In genomic region chr5:32852026-32852425, GRCm38 (mm10) we compare ENCODE assay signal across 9 mouse cellular contexts. TPM values are rescaled to one million over a fixed set of nuclear protein-coding genes. Genes with fewer than 3 reads are reported as not detected.
DNase-seq lines count a peak whose midpoint lies in the region; ATAC-seq and TF ChIP-seq lines count a peak whose summit lies in the region.
"Had no signal": no experiment of that assay in that cellular context is flagged by ENCODE, and none has a peak within 500 bp of the region (broad histone marks: within the 10 kb centered on the region; RNA-seq: fewer than 3 reads in every experiment).

No protein-coding gene starts in this region.

- WGBS in lung, embryonic 14.5 days = 27% methylated on average over 6 of the region's 6 CpGs
- 75% methylated on average over 6 of the region's 6 CpGs for WGBS in limb, embryonic 14.5 days
- 26% methylated on average over 6 of the region's 6 CpGs for WGBS in stomach, embryonic 14.5 days

- H3K27me3 ChIP-seq in lung, embryonic 14.5 days (ENCODE audit: insufficient read depth, low read length) = no peaks in the 10 kb centered on the region
- H3K27me3 ChIP-seq in erythroblast, embryonic 14.5 days (ENCODE audit: control insufficient read depth) = no peaks in the 10 kb centered on the region
- H3K27me3 ChIP-seq in limb, embryonic 14.5 days (ENCODE audit: control insufficient read depth, insufficient read depth, low read length) = no peaks in the 10 kb centered on the region
- H3K27me3 ChIP-seq in stomach, embryonic 14.5 days (ENCODE audit: control insufficient read depth, insufficient read depth, low read length) = no peaks in the 10 kb centered on the region

- H3K4me3 ChIP-seq in lung, embryonic 14.5 days (ENCODE audit: low read depth, low read length) = peak overlapping the region; percentile 95
- H3K4me3 ChIP-seq in erythroblast, embryonic 14.5 days (replicated peaks) = peak overlapping the region; percentile 97
- H3K4me3 ChIP-seq in limb, embryonic 14.5 days (replicated peaks; ENCODE audit: low read length) = no peak overlapping the region
- peak overlapping the region; percentile 97; the same call in 1 of the 2 replicates for H3K4me3 ChIP-seq in stomach, embryonic 14.5 days (ENCODE audit: low read depth, low read length)

- H3K4me1 ChIP-seq in lung, embryonic 14.5 days (ENCODE audit: insufficient read depth) = peaks cover 9% of the 10 kb centered on the region; the same call in 1 of the 2 replicates
- peaks cover 64% of the 10 kb centered on the region for H3K4me1 ChIP-seq in erythroblast, embryonic 14.5 days (ENCODE audit: control insufficient read depth)
- H3K4me1 ChIP-seq in limb, embryonic 14.5 days (ENCODE audit: control insufficient read depth, insufficient read depth, low read length) = no peaks in the 10 kb centered on the region
- peaks cover 16% of the 10 kb centered on the region; the same call in 1 of the 2 replicates for H3K4me1 ChIP-seq in stomach, embryonic 14.5 days (ENCODE audit: control insufficient read depth, insufficient read depth, low read length)

- no peak for TF ChIP-seq POLR2A in limb, embryonic 14.5 days (IDR thresholded peaks at IDR 0.05; ENCODE audit: borderline replicate concordance, extremely low read depth, insufficient read depth, insufficient read length)

- H3K4me2 ChIP-seq in lung, embryonic 14.5 days = peak overlapping the region; percentile 85
- 0 out of 2 replicates have a peak overlapping the region, but pooled peaks have one; percentile 3 for H3K4me2 ChIP-seq in limb, embryonic 14.5 days (replicated peaks; ENCODE audit: low read depth, low read length, severe bottlenecking)
- H3K4me2 ChIP-seq in stomach, embryonic 14.5 days (replicated peaks; ENCODE audit: low read depth, low read length) = peak overlapping the region; percentile 80

- no peak overlapping the region for H3K27ac ChIP-seq in lung, embryonic 14.5 days (ENCODE audit: low read depth)
- no peak overlapping the region for H3K27ac ChIP-seq in limb, embryonic 14.5 days (replicated peaks; ENCODE audit: low read depth, low read length)
- H3K27ac ChIP-seq in stomach, embryonic 14.5 days (ENCODE audit: low read length) = no peak overlapping the region

- H3K9ac ChIP-seq in lung, embryonic 14.5 days = peak overlapping the region; percentile 44
- 0 out of 2 replicates have a peak overlapping the region, but pooled peaks have one; percentile 9 for H3K9ac ChIP-seq in limb, embryonic 14.5 days (ENCODE audit: low read depth, low read length, severe bottlenecking)
- 0 out of 2 replicates have a peak overlapping the region, but pooled peaks have one; percentile 11 for H3K9ac ChIP-seq in stomach, embryonic 14.5 days (replicated peaks; ENCODE audit: low read depth, low read length)

- peak; percentile 14 for DNase-seq in lung, embryonic 14.5 days
- DNase-seq in lung, postnatal 4 days = no peak
- no peak for DNase-seq in limb, embryonic 14.5 days (ENCODE audit: low spot score)
- no peak for DNase-seq in gastrocnemius, adult 8-10 months (ENCODE audit: low spot score in 2 of 2)
- DNase-seq in ovary, postnatal 14 days (ENCODE audit: low spot score) = no peak
- DNase-seq: lung, postnatal 36 days had no signal

- TF ChIP-seq CTCF in lung, embryonic 14.5 days (IDR thresholded peaks at IDR 0.05; ENCODE audit: low read depth) = no peak

- no peak for ATAC-seq in lung, embryonic 14.5 days (ENCODE audit: insufficient read depth)
- no peak for ATAC-seq in limb, embryonic 14.5 days (ENCODE audit: low FRiP score, low read depth)
- no peak for ATAC-seq in stomach, embryonic 14.5 days (ENCODE audit: insufficient number of reproducible peaks, insufficient read depth, low FRiP score, low read depth)

- peaks cover 18% of the 10 kb centered on the region for H3K36me3 ChIP-seq in lung, embryonic 14.5 days (ENCODE audit: insufficient read depth)
- peaks cover 36% of the 10 kb centered on the region for H3K36me3 ChIP-seq in erythroblast, embryonic 14.5 days (ENCODE audit: control insufficient read depth)
- peaks cover 12% of the 10 kb centered on the region for H3K36me3 ChIP-seq in limb, embryonic 14.5 days (ENCODE audit: control insufficient read depth, insufficient read depth, low read length)
- H3K36me3 ChIP-seq in stomach, embryonic 14.5 days (ENCODE audit: control insufficient read depth, insufficient read depth, low read length) = no peaks in the 10 kb centered on the region; the same call in 1 of the 2 replicates

- H3K9me3 ChIP-seq in lung, embryonic 14.5 days (ENCODE audit: low read depth, low read length) = no peaks in the 10 kb centered on the region
- peaks cover 2% of the 10 kb centered on the region; the same call in 1 of the 2 replicates for H3K9me3 ChIP-seq in erythroblast, embryonic 14.5 days (ENCODE audit: control insufficient read depth, low read length)
- no peaks in the 10 kb centered on the region for H3K9me3 ChIP-seq in limb, embryonic 14.5 days (ENCODE audit: control insufficient read depth, low read length)
- no peaks in the 10 kb centered on the region for H3K9me3 ChIP-seq in stomach, embryonic 14.5 days (ENCODE audit: control insufficient read depth, low read depth, low read length)

RNA-seq across cellular contexts. Expression of gene Prr14l, which starts 2.0 kb away (rescaled TPM):
- polyA plus RNA-seq in lung, embryonic 14.5 days (2014; fragmentation: Nextera tagmentation; extraction: Ambion mirVana) = 18.9 and 20.5 TPM in 2 replicates
- polyA plus RNA-seq in erythroblast, embryonic 14.5 days (2012) = 0.12 and 0.75 TPM in 2 replicates
- 14.9 and 23.7 TPM in 2 replicates for polyA plus RNA-seq in limb, embryonic 14.5 days (2012; rRNA removed)
- 13.9 and 14.4 TPM in 2 replicates for polyA plus RNA-seq in limb, embryonic 14.5 days (2014; fragmentation: Nextera tagmentation; extraction: Ambion mirVana)
- 21.3 and 23.1 TPM in 2 replicates for polyA plus RNA-seq in stomach, embryonic 14.5 days (2014; fragmentation: Nextera tagmentation; extraction: Ambion mirVana)
- total RNA-seq in gastrocnemius, adult 8-10 months (2022) = 1 to 10 TPM; 3.9 to 4.9 (median 4.2) TPM

RNA-seq across cellular contexts. Expression of gene Depdc5, which starts 11.5 kb away (rescaled TPM):
- polyA plus RNA-seq in lung, embryonic 14.5 days (2014; fragmentation: Nextera tagmentation; extraction: Ambion mirVana) = 26.7 and 29.5 TPM in 2 replicates
- polyA plus RNA-seq in erythroblast, embryonic 14.5 days (2012) = 0.12 and 0.17 TPM in 2 replicates
- 26.6 and 27.4 TPM in 2 replicates for polyA plus RNA-seq in limb, embryonic 14.5 days (2012; rRNA removed)
- 18.2 and 23.5 TPM in 2 replicates for polyA plus RNA-seq in limb, embryonic 14.5 days (2014; fragmentation: Nextera tagmentation; extraction: Ambion mirVana)
- 23.8 and 25.4 TPM in 2 replicates for polyA plus RNA-seq in stomach, embryonic 14.5 days (2014; fragmentation: Nextera tagmentation; extraction: Ambion mirVana)
- total RNA-seq in gastrocnemius, adult 8-10 months (2022) = 10 to 100 TPM; 12.4 to 15.5 (median 14.0) TPM

RNA-seq across cellular contexts. Expression of gene Gm20671, which starts 25.1 kb away (rescaled TPM):
- not detected in 2 replicates for polyA plus RNA-seq in lung, embryonic 14.5 days (2014; fragmentation: Nextera tagmentation; extraction: Ambion mirVana)
- 0.06 TPM in 1 of 2 replicates, not detected in the other for polyA plus RNA-seq in erythroblast, embryonic 14.5 days (2012)
- 1.9 and 6.9 TPM in 2 replicates for polyA plus RNA-seq in limb, embryonic 14.5 days (2012; rRNA removed)
- not detected in 2 replicates for polyA plus RNA-seq in limb, embryonic 14.5 days (2014; fragmentation: Nextera tagmentation; extraction: Ambion mirVana)
- polyA plus RNA-seq in stomach, embryonic 14.5 days (2014; fragmentation: Nextera tagmentation; extraction: Ambion mirVana) = not detected in 2 replicates
- total RNA-seq in gastrocnemius, adult 8-10 months (2022) = under 1 TPM in 2 of 4 experiments, not detected in 2; 0.25 to 0.29 TPM
- polyA plus RNA-seq: embryonic facial prominence, embryonic 11.5 days had no signal

Comparison
In these comparisons a context has a peak if more than half of its experiments do, and no peak if none do; other contexts are left out.
1. H3K4me2 ChIP-seq: peak in every context shown above with its lines; median percentile 85 in lung, embryonic 14.5 days; 80 in stomach, embryonic 14.5 days; 3 in limb, embryonic 14.5 days.
2. RNA of gene Depdc5, which starts 11.5 kb away (polyA plus RNA-seq): 26.7 to 29.5 TPM in lung, embryonic 14.5 days, 18.2 to 27.4 TPM in limb, embryonic 14.5 days and 23.8 to 25.4 TPM in stomach, embryonic 14.5 days; 0.12 to 0.17 TPM in erythroblast, embryonic 14.5 days; every median in the first group is over 10 times any median in the second.
3. Peak in every context shown above with its lines, with median percentiles within 50 percentile points of each other: H3K9ac ChIP-seq.